Mouse (Mus musculus) heart, postnatal 10 days (tissue): Measurements from ENCODE around the gene Adamts2. TPM values are rescaled to one million over a fixed set of nuclear protein-coding genes. Genes with fewer than 3 reads are reported as not detected.

Source experiments
- DNase-seq, 2 experiments: peaks; one replicate each; pipeline ENCODE4 v3.0.0; 2021
- intact Hi-C: fragments of 180-260 bp; cut with DNase I; formaldehyde crosslinking; loops from one replicate; pipeline ENCODE4 v1.15.1; 2025
- total RNA-seq, 2 experiments: library from RNA; stranded (reverse); gene quantifications; 2 replicates each; pipeline ENCODE4 v1.2.3; 2021

Gene Adamts2
- total RNA-seq, 2 experiments from 2014 or later = 36.1 to 40.3 TPM

- intact Hi-C loops = no loop called here
- peak in 1 of 2 experiments; percentile 43 for DNase-seq
These were observed 19.5 kb downstream of the Adamts2 start for GRCm38 (mm10) chr11:50621364-50621763.

- intact Hi-C loops = no loop called here
These were observed 20.4 kb downstream of the Adamts2 start for GRCm38 (mm10) chr11:50622238-50622726.

DNA sequence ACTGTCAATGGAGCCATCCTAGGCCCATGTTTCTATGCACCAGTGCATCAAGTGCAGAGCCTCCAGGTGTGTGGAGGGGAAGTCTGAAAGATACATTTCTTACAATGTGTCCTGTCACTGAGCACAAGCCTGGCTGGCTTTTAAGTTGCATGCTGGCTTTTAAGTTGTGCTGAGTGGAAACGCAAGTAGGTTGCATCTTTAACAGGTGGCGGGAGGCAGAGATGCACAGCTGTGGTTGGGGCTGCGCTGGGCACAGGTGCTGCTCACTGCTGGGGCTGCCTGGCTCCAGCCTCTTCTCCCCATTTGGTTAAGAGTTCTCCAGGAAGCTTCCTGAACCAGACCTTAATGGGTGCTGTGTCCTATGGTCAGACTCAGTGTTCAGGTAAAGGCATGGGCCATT lies 21.9 kb downstream of the Adamts2 start:
- intact Hi-C loops = loop anchor here (1.0 kb wide), 1 partner anchor 145 kb away; no protein-coding TSS in a partner anchor
- DNase-seq = no peak

More at GRCm38 (mm10) chr11:50622238-50622726, 20.4 kb downstream of the Adamts2 start:
- DNase-seq = peak; percentile 84

- intact Hi-C loops = loop anchor here (1.0 kb wide), 1 partner anchor 145 kb away; no protein-coding TSS in a partner anchor
- DNase-seq = peak; percentile 68 to 73
These were observed 22.4 kb downstream of the Adamts2 start for GRCm38 (mm10) chr11:50624239-50624638.

DNA sequence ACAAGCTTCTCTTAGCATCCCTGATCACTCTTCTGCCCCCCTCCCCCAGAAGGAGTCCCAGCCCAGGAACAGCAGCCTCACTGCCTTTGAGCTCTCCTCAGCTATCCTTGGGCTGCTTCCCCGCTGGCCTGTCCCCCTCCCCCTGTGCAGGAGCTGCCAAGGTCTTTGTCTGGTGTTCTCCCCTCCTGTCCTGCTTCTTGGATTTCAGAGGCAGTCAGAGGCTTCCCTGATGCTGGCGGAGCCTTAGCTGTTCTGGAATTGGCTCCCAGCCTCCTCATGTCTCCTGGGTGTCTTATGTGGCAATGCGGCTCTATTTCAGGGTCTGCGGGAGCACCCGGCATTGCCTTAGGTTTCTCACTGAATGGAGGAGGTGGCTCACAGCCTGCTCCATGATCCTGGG lies 22.8 kb downstream of the Adamts2 start:
- intact Hi-C loops = loop anchor here (1.0 kb wide), 1 partner anchor 145 kb away; no protein-coding TSS in a partner anchor
- peak; percentile 59 to 65 for DNase-seq

DNA sequence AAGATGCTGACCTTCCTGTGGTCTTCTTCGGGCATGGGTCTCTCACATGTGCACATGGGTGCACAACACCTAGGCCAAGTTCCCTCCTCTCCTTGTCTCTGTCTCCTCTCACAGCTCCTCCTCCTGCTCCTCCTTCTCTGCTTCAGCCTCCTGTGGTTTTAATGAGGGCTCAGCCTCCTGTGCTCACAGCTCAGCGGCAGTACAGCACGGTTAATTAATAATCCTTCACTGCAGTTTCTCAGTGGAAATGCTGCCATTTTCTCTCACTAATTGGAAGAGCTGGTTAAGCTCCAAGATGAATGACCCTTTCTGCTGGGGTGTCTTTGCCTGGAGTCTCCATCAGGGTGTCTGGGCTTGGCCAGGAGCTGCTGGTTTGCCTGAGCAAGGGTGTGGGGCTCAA lies 27.0 kb downstream of the Adamts2 start:
- DNase-seq = no peak
- intact Hi-C loops = loop anchor here (2.0 kb wide), 1 partner anchor 42 kb away; no protein-coding TSS in a partner anchor

GRCm38 (mm10) chr11:50630462-50630861 lies 28.6 kb downstream of the Adamts2 start:
- DNase-seq = no peak
- intact Hi-C loops = no loop called here

GRCm38 (mm10) chr11:50632270-50632669 lies 30.4 kb downstream of the Adamts2 start:
- intact Hi-C loops = no loop called here
- peak; percentile 90 to 91 for DNase-seq

- peak; percentile 65 to 71 for DNase-seq
These were observed 33.2 kb downstream of the Adamts2 start for GRCm38 (mm10) chr11:50635051-50635590.

GRCm38 (mm10) chr11:50637026-50637425 lies 35.1 kb downstream of the Adamts2 start:
- intact Hi-C loops = no loop called here
- DNase-seq = no peak

More at GRCm38 (mm10) chr11:50635051-50635590, 33.2 kb downstream of the Adamts2 start:
- intact Hi-C loops = no loop called here

DNA sequence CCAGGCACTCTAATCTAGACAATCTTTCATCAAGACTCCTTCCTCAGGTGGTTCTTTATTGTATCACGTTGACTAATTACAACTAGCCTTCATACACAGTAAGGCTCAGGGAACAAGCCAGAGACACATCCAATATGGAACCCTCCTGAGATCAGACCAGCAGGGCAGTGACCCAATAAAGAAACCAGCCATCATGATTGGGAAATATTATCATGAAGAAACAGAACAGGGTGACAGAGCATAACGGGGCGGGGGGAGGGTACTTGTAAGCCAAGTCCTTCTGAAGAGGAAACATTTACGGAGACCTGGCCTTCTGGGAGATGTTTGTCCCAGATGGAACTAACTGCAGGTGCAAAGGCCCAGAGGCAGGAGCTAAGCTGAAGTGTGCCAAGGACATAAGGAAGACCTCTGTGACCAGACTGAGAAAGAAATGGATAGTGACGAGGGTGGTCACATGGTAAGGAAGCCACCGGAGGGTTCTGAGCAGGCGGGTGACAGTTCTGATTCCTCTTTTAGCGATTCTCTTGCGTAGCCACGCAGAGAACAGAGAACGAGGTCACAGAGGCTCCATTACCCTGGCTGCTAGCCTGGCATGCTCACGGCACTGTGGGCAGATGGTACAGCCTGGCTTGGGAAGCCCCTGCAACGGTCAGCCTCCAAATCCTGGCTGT lies 36.4 kb downstream of the Adamts2 start:
- intact Hi-C loops = no loop called here
- DNase-seq = no peak

GRCm38 (mm10) chr11:50638868-50639220 lies 37.0 kb downstream of the Adamts2 start:
- no peak for DNase-seq
- intact Hi-C loops = no loop called here

- DNase-seq = no peak
These were observed 40.7 kb downstream of the Adamts2 start for GRCm38 (mm10) chr11:50642583-50642982.

GRCm38 (mm10) chr11:50646148-50646547 lies 44.3 kb downstream of the Adamts2 start:
- intact Hi-C loops = loop anchor here (10.0 kb wide), 1 partner anchor 269 kb away; the partner anchor contains the start of gene Zfp2
- DNase-seq = peak; percentile 76 to 82

More at GRCm38 (mm10) chr11:50642583-50642982, 40.7 kb downstream of the Adamts2 start:
- intact Hi-C loops = loop anchor here (10.0 kb wide), 1 partner anchor 272 kb away; the partner anchor contains the start of gene Zfp2

DNA sequence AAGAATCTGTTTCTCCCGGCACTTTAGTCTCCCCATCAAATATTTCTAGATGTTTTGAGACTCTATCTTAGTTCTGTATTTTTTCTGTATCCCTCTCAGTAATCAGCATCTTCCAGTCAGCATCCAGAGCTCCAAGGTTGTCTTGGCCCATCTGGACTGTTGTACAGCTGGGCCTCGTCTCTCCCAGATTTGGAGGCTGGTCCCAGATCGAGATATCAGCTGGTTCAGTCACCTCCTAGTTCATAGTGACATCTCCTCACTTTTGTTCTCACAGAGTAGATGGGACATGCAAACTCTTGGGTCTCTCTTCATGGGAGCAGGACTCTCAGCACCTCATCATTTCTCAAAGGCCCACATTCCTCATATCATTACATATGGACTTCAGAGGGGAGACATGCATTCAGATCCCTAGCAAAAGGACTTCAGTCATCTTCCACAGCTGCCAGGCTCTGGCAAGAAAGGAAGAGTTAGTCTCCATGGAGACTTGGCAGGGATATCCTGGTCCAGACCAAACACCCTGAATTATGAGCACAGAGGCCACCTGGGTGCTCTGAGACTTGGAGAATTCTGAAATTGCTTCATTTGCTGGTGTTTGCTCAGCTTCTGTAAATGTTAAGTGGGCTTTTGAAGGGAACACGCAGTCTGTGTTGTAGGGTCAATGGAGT lies 46.4 kb downstream of the Adamts2 start:
- peak in 1 of 2 experiments; percentile 41 for DNase-seq
- intact Hi-C loops = loop anchor here (10.0 kb wide), 1 partner anchor 267 kb away; the partner anchor contains the start of gene Zfp2

GRCm38 (mm10) chr11:50650037-50650436 lies 48.2 kb downstream of the Adamts2 start:
- DNase-seq = peak in 1 of 2 experiments; percentile 32

DNA sequence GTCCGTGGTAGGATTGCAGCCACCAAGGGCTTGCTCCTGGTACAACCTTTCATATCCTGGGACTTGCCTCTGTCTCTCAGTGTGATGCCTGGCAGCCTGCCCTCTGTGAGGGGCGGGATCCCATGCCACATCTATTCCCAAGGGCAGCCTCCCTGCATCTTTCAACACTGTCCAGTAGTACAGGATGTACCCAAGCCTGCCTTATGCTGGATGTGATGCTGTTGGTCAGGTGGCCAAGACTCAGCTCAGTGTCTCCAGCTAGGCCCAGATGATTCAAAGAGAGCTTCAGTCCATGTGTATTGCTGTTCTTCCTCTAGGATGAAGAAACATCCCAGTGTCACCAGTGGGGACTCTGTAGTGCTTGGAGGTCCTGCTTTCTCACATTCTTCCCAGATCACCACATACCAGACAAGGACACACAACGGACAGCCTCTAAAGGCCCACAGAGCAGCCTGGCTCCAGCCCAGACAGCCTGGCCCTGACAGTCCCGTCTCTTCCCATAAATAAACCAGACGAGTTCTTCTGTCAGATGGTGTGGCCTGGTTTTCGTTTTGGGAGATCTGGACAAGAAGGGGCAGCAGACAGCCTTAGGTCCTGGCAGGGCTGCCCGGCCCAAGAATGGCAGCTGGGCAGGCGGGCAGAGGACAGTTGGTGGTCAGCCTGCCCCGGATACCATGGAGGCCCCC lies 52.0 kb downstream of the Adamts2 start:
- intact Hi-C loops = no loop called here
- peak; percentile 67 to 72 for DNase-seq

More at GRCm38 (mm10) chr11:50650037-50650436, 48.2 kb downstream of the Adamts2 start:
- intact Hi-C loops = no loop called here

GRCm38 (mm10) chr11:50658826-50659225 lies 56.9 kb downstream of the Adamts2 start:
- intact Hi-C loops = no loop called here
- no peak for DNase-seq

DNA sequence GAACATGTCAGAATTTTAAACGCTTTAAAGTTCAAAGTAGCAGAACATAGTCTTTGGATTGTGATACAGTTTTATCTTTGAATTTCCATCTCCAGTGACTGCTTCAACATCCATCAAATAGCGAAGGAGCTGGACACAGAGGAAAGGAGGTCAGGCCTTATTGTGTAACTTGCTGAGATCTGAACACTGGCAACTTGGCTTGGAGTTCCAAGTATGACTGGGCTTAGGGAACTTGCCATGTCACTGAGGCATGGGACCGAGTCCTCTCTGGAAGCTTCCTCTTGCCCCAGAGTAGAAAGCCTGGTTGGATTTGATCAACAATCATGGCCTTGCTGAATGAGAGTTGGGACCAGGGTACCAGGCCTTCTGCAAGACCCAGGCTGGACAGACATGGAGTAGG lies 60.3 kb downstream of the Adamts2 start:
- intact Hi-C loops = no loop called here
- no peak for DNase-seq

DNA sequence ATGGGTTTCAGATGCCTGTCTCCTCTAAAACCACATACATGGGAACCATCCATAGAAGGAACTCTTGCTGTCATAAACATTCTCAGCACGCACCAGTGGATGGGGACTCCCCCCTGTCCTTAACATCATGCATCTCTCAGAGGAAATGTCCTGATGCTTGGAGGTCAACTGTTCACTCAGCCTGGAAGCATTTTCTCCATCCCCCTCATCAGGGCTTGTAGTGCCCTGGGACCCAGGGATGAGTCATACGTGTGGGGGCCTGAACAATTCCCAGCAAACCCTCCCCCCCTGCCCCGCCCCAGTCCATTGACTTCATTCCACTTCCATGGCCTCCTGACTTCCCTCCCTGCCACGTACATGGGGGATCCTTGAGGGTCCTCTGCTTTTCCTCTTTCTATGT lies 62.9 kb downstream of the Adamts2 start:
- intact Hi-C loops = no loop called here
- no peak for DNase-seq
